Mouse (Mus musculus) hindbrain, embryonic 11.5 days (tissue): ENCODE results near the gene Adam33. TPM values are rescaled to one million over a fixed set of nuclear protein-coding genes. Genes with fewer than 3 reads are reported as not detected.
"Not testable (repeated sequence)": the region's sequence is repeated elsewhere in the genome, so short reads cannot be mapped to it uniquely, and the experiment has no call there.

Experiments used
- ATAC-seq: fragments of 200-750 bp; cut with Nextera tagmentation; 2 replicates; pipeline ENCODE4 v1.8.0; 2017; ENCODE audit warnings: mild to moderate bottlenecking, moderate TSS enrichment, moderate library complexity; ENCODE audit not compliant: low FRiP score
- DNase-seq: peaks from one replicate; pipeline ENCODE4 v3.0.0-alpha.2; 2015; ENCODE audit warnings: low spot score
- H3K27ac ChIP-seq: fragments of 300-500 bp; sonication (generic); 2 replicates; pipeline ENCODE4 v1.5.1; 2014; ENCODE audit warnings: mild to moderate bottlenecking, low read depth, low read length
- H3K27me3 ChIP-seq: fragments of 300-500 bp; sonication (generic); 2 replicates; pipeline ENCODE4 v1.6.1; 2014; ENCODE audit warnings: mild to moderate bottlenecking, low read length, moderate library complexity, mixed read lengths; ENCODE audit not compliant: control insufficient read depth, insufficient read depth
- H3K36me3 ChIP-seq: fragments of 300-500 bp; sonication (generic); 2 replicates; pipeline ENCODE4 v1.6.1; 2014; ENCODE audit warnings: mild to moderate bottlenecking, low read length, moderate library complexity, mixed read lengths; ENCODE audit not compliant: control insufficient read depth, insufficient read depth
- H3K4me1 ChIP-seq: fragments of 300-500 bp; sonication (generic); replicated peaks from 2 replicates; pipeline ENCODE4 v1.6.1; 2014; ENCODE audit warnings: low read length, mixed read lengths; ENCODE audit not compliant: control insufficient read depth, insufficient read depth
- H3K4me2 ChIP-seq: fragments of 300-500 bp; sonication (generic); replicated peaks from 2 replicates; pipeline ENCODE4 v1.6.1; 2014; ENCODE audit warnings: mild to moderate bottlenecking, low read depth, low read length
- H3K4me3 ChIP-seq: fragments of 300-500 bp; sonication (generic); 2 replicates; pipeline ENCODE4 v1.5.1; 2014; ENCODE audit warnings: low read depth, low read length
- H3K9ac ChIP-seq: fragments of 300-500 bp; sonication (generic); 2 replicates; pipeline ENCODE4 v1.6.1; 2014; ENCODE audit warnings: low read depth, low read length
- H3K9me3 ChIP-seq: fragments of 300-500 bp; sonication (generic); 2 replicates; pipeline ENCODE4 v1.6.1; 2016; ENCODE audit warnings: low read length; ENCODE audit not compliant: control insufficient read depth
- WGBS: fragments of 180-500 bp; shearing (Covaris S2); extraction: QIAGEN DNeasy Blood & Tissue Kit; methylation state at CpG from one replicate; pipeline ENCODE4 v1.1.7; 2014; 5-methylcytosine and 5-hydroxymethylcytosine counted together
- polyA plus RNA-seq: library from polyadenylated mRNA; unstranded; fragments of >200 nt; fragmentation: Nextera tagmentation; extraction: Ambion mirVana; gene quantifications from 2 replicates; pipeline ENCODE4 v1.2.1, GENCODE M21; 2014

The Adam33 gene
- polyA plus RNA-seq: 0.54 and 0.66 TPM in 2 replicates

GRCm38 (mm10) chr2:131063404-131063864, at the start of gene Adam33:
TSS of gene Adam33 (minus strand) at chr2:131063814.
- Histone ChIP-seq H3K9ac (no peak within 1 kb of the TSS), H3K4me1 (0 out of 2 replicates have a peak, but pooled peaks cover 2% of the 10 kb centered on the region), H3K36me3 (no peaks in the 10 kb centered on the region), H3K9me3 (no peaks in the 10 kb centered on the region), H3K27ac (no peak within 1 kb of the TSS), H3K4me3 (0 out of 2 replicates have a peak within 1 kb of the TSS, but pooled peaks have one; percentile 12), H3K27me3 (peaks cover 18% of the 10 kb centered on the region), H3K4me2 (peak within 1 kb of the TSS; percentile 36)
- DNase-seq (no peak), ATAC-seq (no peak)
- 4% methylated on average over 24 of the region's 27 CpGs for WGBS

- no peak overlapping the region for H3K4me2 ChIP-seq
- no peak overlapping the region for H3K4me3 ChIP-seq
- no peaks in the 10 kb centered on the region for H3K4me1 ChIP-seq
- H3K9ac ChIP-seq: no peak overlapping the region
- H3K9me3 ChIP-seq: no peaks in the 10 kb centered on the region
- H3K27me3 ChIP-seq: no peaks in the 10 kb centered on the region
- WGBS: 87% methylated on average over 5 of the region's 5 CpGs
- H3K36me3 ChIP-seq: no peaks in the 10 kb centered on the region
- no peak overlapping the region for H3K27ac ChIP-seq
- ATAC-seq (no peak), DNase-seq (no peak)
Observed at GRCm38 (mm10) chr2:131105989-131106388, 42.4 kb upstream of the Adam33 start.

GRCm38 (mm10) chr2:131105061-131105460, 41.4 kb upstream of the Adam33 start:
- H3K27me3 ChIP-seq, H3K4me3 ChIP-seq, H3K27ac ChIP-seq, DNase-seq, H3K9ac ChIP-seq, H3K36me3 ChIP-seq, H3K4me2 ChIP-seq, H3K4me1 ChIP-seq, H3K9me3 ChIP-seq, ATAC-seq: not testable (repeated sequence)
- WGBS: 56% methylated on average over 4 of the region's 4 CpGs

GRCm38 (mm10) chr2:131104021-131104420, 40.4 kb upstream of the Adam33 start:
- no peak overlapping the region for H3K4me2 ChIP-seq
- no peaks in the 10 kb centered on the region for H3K27me3 ChIP-seq
- H3K4me3 ChIP-seq: no peak overlapping the region
- no peaks in the 10 kb centered on the region for H3K4me1 ChIP-seq
- DNase-seq: no peak
- WGBS: 93% methylated on average over 4 of the region's 4 CpGs
- H3K9me3 ChIP-seq: no peaks in the 10 kb centered on the region
- H3K27ac ChIP-seq: no peak overlapping the region
- no peaks in the 10 kb centered on the region for H3K36me3 ChIP-seq
- H3K9ac ChIP-seq: no peak overlapping the region
- no peak for ATAC-seq

- DNase-seq (no peak), ATAC-seq (no peak)
- Histone ChIP-seq H3K27me3 (no peaks in the 10 kb centered on the region), H3K27ac (no peak overlapping the region), H3K4me1 (no peaks in the 10 kb centered on the region), H3K9me3 (no peaks in the 10 kb centered on the region), H3K36me3 (no peaks in the 10 kb centered on the region), H3K4me2 (no peak overlapping the region), H3K9ac (no peak overlapping the region), H3K4me3 (no peak overlapping the region)
- WGBS: 53% methylated on average over 3 of the region's 3 CpGs
Observed at GRCm38 (mm10) chr2:131101530-131101929, 37.9 kb upstream of the Adam33 start.

GRCm38 (mm10) chr2:131097087-131097486, 33.5 kb upstream of the Adam33 start:
- H3K4me3 ChIP-seq: no peak overlapping the region
- no peaks in the 10 kb centered on the region for H3K36me3 ChIP-seq
- H3K9ac ChIP-seq: no peak overlapping the region
- no peak overlapping the region for H3K27ac ChIP-seq
- 87% methylated on average over 4 of the region's 4 CpGs for WGBS
- H3K9me3 ChIP-seq: no peaks in the 10 kb centered on the region
- no peak overlapping the region for H3K4me2 ChIP-seq
- peak; percentile 6 for DNase-seq
- ATAC-seq: no peak
- H3K4me1 ChIP-seq: no peaks in the 10 kb centered on the region
- no peaks in the 10 kb centered on the region for H3K27me3 ChIP-seq

GRCm38 (mm10) chr2:131096101-131096795, 32.6 kb upstream of the Adam33 start:
- no peak overlapping the region for H3K4me2 ChIP-seq

GRCm38 (mm10) chr2:131094823-131095222, 31.2 kb upstream of the Adam33 start:
- no peak overlapping the region for H3K4me3 ChIP-seq
- H3K4me1 ChIP-seq: no peaks in the 10 kb centered on the region
- H3K9me3 ChIP-seq: no peaks in the 10 kb centered on the region
- ATAC-seq (peak; percentile 57; the same call in 1 of the 2 replicates), DNase-seq (peak; percentile 89)
- 0% methylated on average over 1 of the region's 1 CpGs for WGBS
- no peaks in the 10 kb centered on the region for H3K36me3 ChIP-seq
- no peak overlapping the region for H3K4me2 ChIP-seq
- no peak overlapping the region for H3K9ac ChIP-seq
- no peak overlapping the region for H3K27ac ChIP-seq
- H3K27me3 ChIP-seq: no peaks in the 10 kb centered on the region

More at GRCm38 (mm10) chr2:131096101-131096795, 32.6 kb upstream of the Adam33 start:
- Histone ChIP-seq H3K27ac (peak overlapping the region; percentile 51), H3K36me3 (no peaks in the 10 kb centered on the region), H3K9me3 (no peaks in the 10 kb centered on the region), H3K4me3 (no peak overlapping the region), H3K4me1 (no peaks in the 10 kb centered on the region), H3K9ac (peak overlapping the region; percentile 45), H3K27me3 (no peaks in the 10 kb centered on the region)
- DNase-seq (peak; percentile 55), ATAC-seq (0 out of 2 replicates have a peak, but pooled peaks have one; percentile 14)
- 9% methylated on average over 9 of the region's 9 CpGs for WGBS

- Histone ChIP-seq H3K36me3 (no peaks in the 10 kb centered on the region), H3K4me1 (no peaks in the 10 kb centered on the region), H3K4me2 (no peak overlapping the region), H3K4me3 (no peak overlapping the region), H3K9me3 (no peaks in the 10 kb centered on the region), H3K27ac (no peak overlapping the region), H3K27me3 (no peaks in the 10 kb centered on the region), H3K9ac (no peak overlapping the region)
- WGBS: 87% methylated on average over 5 of the region's 5 CpGs
- DNase-seq: no peak
- ATAC-seq: no peak
Observed at GRCm38 (mm10) chr2:131093577-131093976, 30.0 kb upstream of the Adam33 start.
